ENCODE assay signal across 9 mouse cellular contexts in genomic region chr3:96556651-96557635, GRCm38 (mm10). TPM values are rescaled to one million over a fixed set of nuclear protein-coding genes. Genes with fewer than 3 reads are reported as not detected.
DNase-seq lines count a peak whose midpoint lies in the region; ATAC-seq and TF ChIP-seq lines count a peak whose summit lies in the region.
"Had no signal": no experiment of that assay in that cellular context is flagged by ENCODE, and none has a peak within 500 bp of the region (broad histone marks: within the 10 kb centered on the region; RNA-seq: fewer than 3 reads in every experiment).

No protein-coding gene starts in this region.

- DNase-seq in lung, adult 2 months: no peak
- DNase-seq in lung, postnatal 4 days: no peak
- peak; percentile 44 for DNase-seq in embryonic facial prominence, embryonic 14.5 days (ENCODE audit: low spot score)
- peak; percentile 32 for DNase-seq in hindbrain, embryonic 14.5 days (ENCODE audit: low spot score)
- peak; percentile 75 to 78 for DNase-seq in spleen, postnatal 36 days (ENCODE audit: low spot score in 2 of 2)
- DNase-seq in cerebellum, adult 9-11 months: no peak
- no peak for DNase-seq in frontal cortex, adult 2 months (ENCODE audit: extremely low spot score in 1 of 2, low spot score in 1 of 2)

- peaks cover 17% of the 10 kb centered on the region for H3K4me1 ChIP-seq in lung, adult 2 months (ENCODE audit: control insufficient read depth, insufficient read depth, low read length)
- H3K4me1 ChIP-seq in embryonic facial prominence, embryonic 14.5 days (ENCODE audit: control insufficient read depth, insufficient read depth, low read length): peaks cover 34% of the 10 kb centered on the region
- H3K4me1 ChIP-seq in hindbrain, embryonic 14.5 days (replicated peaks; ENCODE audit: control insufficient read depth, insufficient read depth, low read length): peaks cover 43% of the 10 kb centered on the region
- peaks cover 30% of the 10 kb centered on the region for H3K4me1 ChIP-seq in liver, embryonic 16.5 days (ENCODE audit: control insufficient read depth, low read depth, low read length)

- peak overlapping the region; percentile 91 for H3K27ac ChIP-seq in embryonic facial prominence, embryonic 14.5 days (replicated peaks; ENCODE audit: low read depth, low read length)
- peak overlapping the region; percentile 83 for H3K27ac ChIP-seq in hindbrain, embryonic 14.5 days
- H3K27ac ChIP-seq in liver, embryonic 16.5 days (ENCODE audit: low read length): peak overlapping the region; percentile 78

- H3K9ac ChIP-seq in embryonic facial prominence, embryonic 14.5 days (ENCODE audit: low read depth, low read length): peak overlapping the region; percentile 66
- H3K9ac ChIP-seq in hindbrain, embryonic 14.5 days: peak overlapping the region; percentile 64
- peak overlapping the region; percentile 81 for H3K9ac ChIP-seq in liver, embryonic 16.5 days (ENCODE audit: low read depth, low read length)

- TF ChIP-seq POLR2A in lung, adult 2 months (IDR thresholded peaks at IDR 0.05; ENCODE audit: borderline replicate concordance, extremely low read depth, low read depth, low read length): peak; percentile 45; the same call in 1 of the 2 replicates

- no peak for TF ChIP-seq CTCF in lung, adult 2 months (IDR thresholded peaks at IDR 0.05; ENCODE audit: insufficient read depth, low read length)

- under 1% methylated on average over 22 of the region's 22 CpGs for WGBS in lung, adult 2 months
- WGBS in embryonic facial prominence, embryonic 14.5 days: 3% methylated on average over 22 of the region's 22 CpGs
- WGBS in hindbrain, embryonic 14.5 days: 12% methylated on average over 22 of the region's 22 CpGs
- WGBS in liver, embryonic 16.5 days (ENCODE audit: insufficient replicate concordance): 2% methylated on average over 22 of the region's 22 CpGs

- H3K9me3 ChIP-seq in embryonic facial prominence, embryonic 14.5 days (ENCODE audit: control insufficient read depth, low read length): no peaks in the 10 kb centered on the region
- no peaks in the 10 kb centered on the region for H3K9me3 ChIP-seq in hindbrain, embryonic 14.5 days (ENCODE audit: control insufficient read depth, low read length)
- H3K9me3 ChIP-seq in liver, embryonic 16.5 days (replicated peaks; ENCODE audit: control insufficient read depth, low read length): no peaks in the 10 kb centered on the region

- peaks cover 22% of the 10 kb centered on the region for H3K36me3 ChIP-seq in embryonic facial prominence, embryonic 14.5 days (ENCODE audit: control insufficient read depth, insufficient read depth, low read length)
- H3K36me3 ChIP-seq in hindbrain, embryonic 14.5 days (replicated peaks; ENCODE audit: control insufficient read depth, insufficient read depth): peaks cover 21% of the 10 kb centered on the region
- H3K36me3 ChIP-seq in liver, embryonic 16.5 days (ENCODE audit: control insufficient read depth, insufficient read depth): peaks cover 21% of the 10 kb centered on the region

- no peaks in the 10 kb centered on the region for H3K27me3 ChIP-seq in embryonic facial prominence, embryonic 14.5 days (replicated peaks; ENCODE audit: control insufficient read depth, insufficient read depth, low read length)
- no peaks in the 10 kb centered on the region for H3K27me3 ChIP-seq in hindbrain, embryonic 14.5 days (ENCODE audit: control insufficient read depth, insufficient read depth, low read length)
- H3K27me3 ChIP-seq in liver, embryonic 16.5 days (ENCODE audit: control insufficient read depth, insufficient read depth, low read depth, low read length): no peaks in the 10 kb centered on the region

- ATAC-seq in embryonic facial prominence, embryonic 14.5 days (ENCODE audit: low read depth): no peak
- ATAC-seq in hindbrain, embryonic 14.5 days (ENCODE audit: low FRiP score): no peak
- no peak for ATAC-seq in liver, embryonic 16.5 days (ENCODE audit: low read depth)

- peak overlapping the region; percentile 84 for H3K4me3 ChIP-seq in lung, adult 2 months (replicated peaks; ENCODE audit: extremely low read depth, low read depth, low read length)
- peak overlapping the region; percentile 64 for H3K4me3 ChIP-seq in embryonic facial prominence, embryonic 14.5 days (ENCODE audit: low read depth, low read length)
- H3K4me3 ChIP-seq in hindbrain, embryonic 14.5 days (replicated peaks; ENCODE audit: low read length): peak overlapping the region; percentile 64
- H3K4me3 ChIP-seq in liver, embryonic 16.5 days (ENCODE audit: low read depth, low read length): peak overlapping the region; percentile 66

- peak overlapping the region; percentile 84 for H3K4me2 ChIP-seq in embryonic facial prominence, embryonic 14.5 days (ENCODE audit: low read depth, low read length)
- peak overlapping the region; percentile 85 for H3K4me2 ChIP-seq in hindbrain, embryonic 14.5 days (replicated peaks)
- peak overlapping the region; percentile 95 for H3K4me2 ChIP-seq in liver, embryonic 16.5 days (ENCODE audit: low read depth, low read length)

RNA-seq across cellular contexts. Expression of gene Txnip, which starts 0.8 kb away (rescaled TPM):
- polyA plus RNA-seq in lung, adult 2 months (2012; rRNA removed): 687 and 806 TPM in 2 replicates
- polyA plus RNA-seq in embryonic facial prominence, embryonic 14.5 days (2014; fragmentation: Nextera tagmentation; extraction: Ambion mirVana): 160 and 166 TPM in 2 replicates
- polyA plus RNA-seq in hindbrain, embryonic 14.5 days (2014; fragmentation: Nextera tagmentation; extraction: Ambion mirVana): 53.2 and 71.4 TPM in 2 replicates
- polyA plus RNA-seq in liver, embryonic 16.5 days (2015; fragmentation: Nextera tagmentation; extraction: Ambion mirVana): 49.3 and 51.2 TPM in 2 replicates
- 27.5 and 27.7 TPM in 2 replicates for polyA plus RNA-seq in frontal cortex, adult 2 months (2012; rRNA removed)

RNA-seq across cellular contexts. Expression of gene Gm16253, which starts 19.8 kb away (rescaled TPM):
- not detected in 2 replicates for polyA plus RNA-seq in lung, adult 2 months (2012; rRNA removed)
- 0.55 TPM in 1 of 2 replicates, not detected in the other for polyA plus RNA-seq in embryonic facial prominence, embryonic 14.5 days (2014; fragmentation: Nextera tagmentation; extraction: Ambion mirVana)
- 0.39 TPM in 1 of 2 replicates, not detected in the other for polyA plus RNA-seq in hindbrain, embryonic 14.5 days (2014; fragmentation: Nextera tagmentation; extraction: Ambion mirVana)
- 0.48 and 0.55 TPM in 2 replicates for polyA plus RNA-seq in liver, embryonic 16.5 days (2015; fragmentation: Nextera tagmentation; extraction: Ambion mirVana)
- polyA plus RNA-seq in frontal cortex, adult 2 months (2012; rRNA removed): not detected in 2 replicates
- polyA plus RNA-seq: brain, embryonic 14.5 days had no signal

RNA-seq across cellular contexts. Expression of gene Hfe2, which starts 32.0 kb away (rescaled TPM):
- polyA plus RNA-seq in lung, adult 2 months (2012; rRNA removed): 4.6 and 13.8 TPM in 2 replicates
- 28.3 and 36.4 TPM in 2 replicates for polyA plus RNA-seq in embryonic facial prominence, embryonic 14.5 days (2014; fragmentation: Nextera tagmentation; extraction: Ambion mirVana)
- 1.9 and 2.1 TPM in 2 replicates for polyA plus RNA-seq in hindbrain, embryonic 14.5 days (2014; fragmentation: Nextera tagmentation; extraction: Ambion mirVana)
- polyA plus RNA-seq in liver, embryonic 16.5 days (2015; fragmentation: Nextera tagmentation; extraction: Ambion mirVana): 9.2 and 12.0 TPM in 2 replicates
- polyA plus RNA-seq in frontal cortex, adult 2 months (2012; rRNA removed): 0.60 and 1.1 TPM in 2 replicates

RNA-seq across cellular contexts. Expression of gene Polr3gl, which starts 37.0 kb away (rescaled TPM):
- 18.3 and 21.3 TPM in 2 replicates for polyA plus RNA-seq in lung, adult 2 months (2012; rRNA removed)
- 8.9 and 11.0 TPM in 2 replicates for polyA plus RNA-seq in embryonic facial prominence, embryonic 14.5 days (2014; fragmentation: Nextera tagmentation; extraction: Ambion mirVana)
- polyA plus RNA-seq in hindbrain, embryonic 14.5 days (2014; fragmentation: Nextera tagmentation; extraction: Ambion mirVana): 11.0 and 18.5 TPM in 2 replicates
- 10.8 and 12.2 TPM in 2 replicates for polyA plus RNA-seq in liver, embryonic 16.5 days (2015; fragmentation: Nextera tagmentation; extraction: Ambion mirVana)
- polyA plus RNA-seq in frontal cortex, adult 2 months (2012; rRNA removed): 67.3 and 84.3 TPM in 2 replicates

RNA-seq across cellular contexts. Expression of gene Ankrd34a, which starts 39.5 kb away (rescaled TPM):
- polyA plus RNA-seq in lung, adult 2 months (2012; rRNA removed): 0.27 and 0.44 TPM in 2 replicates
- 2.7 and 3.0 TPM in 2 replicates for polyA plus RNA-seq in embryonic facial prominence, embryonic 14.5 days (2014; fragmentation: Nextera tagmentation; extraction: Ambion mirVana)
- 17.5 and 22.3 TPM in 2 replicates for polyA plus RNA-seq in hindbrain, embryonic 14.5 days (2014; fragmentation: Nextera tagmentation; extraction: Ambion mirVana)
- 0.09 and 0.15 TPM in 2 replicates for polyA plus RNA-seq in liver, embryonic 16.5 days (2015; fragmentation: Nextera tagmentation; extraction: Ambion mirVana)
- 50.2 and 57.4 TPM in 2 replicates for polyA plus RNA-seq in frontal cortex, adult 2 months (2012; rRNA removed)

Comparison
In these comparisons a context has a peak if more than half of its experiments do, and no peak if none do; other contexts are left out.
1. DNase-seq: peak in embryonic facial prominence, embryonic 14.5 days (single experiment), hindbrain, embryonic 14.5 days (single experiment) and spleen, postnatal 36 days (2 of 2); none in lung, adult 2 months (single experiment), lung, postnatal 4 days (0 of 2), cerebellum, adult 9-11 months (single experiment) and frontal cortex, adult 2 months (0 of 2).
2. Peak in every context shown above with its lines, with median percentiles within 50 percentile points of each other: H3K4me3 ChIP-seq, H3K27ac ChIP-seq, H3K4me2 ChIP-seq and H3K9ac ChIP-seq.